ENCODE assay signal across 8 mouse cellular contexts in the genomic region with DNA sequence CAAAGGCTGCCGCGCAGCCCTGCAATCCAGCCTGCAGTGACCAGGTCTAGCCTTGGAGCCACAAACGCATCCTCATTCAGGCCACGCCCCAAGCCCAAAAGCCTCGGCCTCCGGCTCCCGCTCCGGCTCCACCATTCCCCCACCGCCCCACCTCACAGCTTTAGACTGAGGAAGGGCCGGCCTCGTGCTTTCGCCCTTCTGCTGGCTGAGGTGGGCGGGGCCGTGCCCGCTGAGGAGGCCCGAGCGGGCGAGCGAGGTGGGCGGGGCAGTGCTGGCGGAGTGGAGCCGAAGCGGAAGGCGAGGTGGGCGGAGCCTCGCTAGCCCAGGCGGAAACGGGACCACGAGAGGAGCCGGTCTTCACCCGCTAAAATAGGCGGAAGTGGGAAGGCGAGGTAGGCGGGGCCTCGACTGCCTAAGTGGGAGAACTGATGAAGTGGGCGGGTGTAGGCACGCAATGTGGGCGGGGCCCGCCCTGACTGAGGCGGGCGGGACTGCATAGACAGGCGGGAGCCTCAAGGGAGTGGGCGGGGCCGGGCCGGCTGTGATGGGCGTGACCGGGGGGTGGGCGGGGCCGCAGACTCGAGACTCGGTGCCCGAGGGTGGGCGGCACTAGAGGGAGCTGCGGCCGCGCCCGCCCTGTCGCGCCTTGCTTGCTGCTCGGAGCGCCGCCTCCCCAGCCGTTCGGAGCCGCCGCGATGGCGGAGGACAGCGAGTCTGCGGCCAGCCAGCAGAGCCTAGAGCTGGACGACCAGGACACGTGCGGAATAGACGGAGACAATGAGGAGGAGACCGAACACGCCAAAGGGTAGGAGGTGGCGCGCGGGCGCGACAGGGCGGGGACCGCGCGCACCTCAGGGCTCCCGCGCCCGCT. TPM values are rescaled to one million over a fixed set of nuclear protein-coding genes. Genes with fewer than 3 reads are reported as not detected.
DNase-seq lines count a peak whose midpoint lies in the region; ATAC-seq and TF ChIP-seq lines count a peak whose summit lies in the region.

Nmt2 (plus strand) TSS at position 611 of the 871 bp plus-strand sequence.

- under 1% methylated on average over 86 of the region's 88 CpGs for WGBS in forebrain, embryonic 13.5 days
- WGBS in large intestine, adult 2 months = under 1% methylated on average over 88 of the region's 88 CpGs
- WGBS in liver, postnatal 0 days (ENCODE audit: insufficient replicate concordance) = 2% methylated on average over 87 of the region's 88 CpGs
- under 1% methylated on average over 82 of the region's 88 CpGs for WGBS in neural tube, embryonic 14.5 days

- no peaks in the 10 kb centered on the region for H3K4me1 ChIP-seq in ES-Bruce4 (ENCODE audit: control insufficient read depth, insufficient read depth, low read length)
- H3K4me1 ChIP-seq in forebrain, embryonic 13.5 days = peaks cover 14% of the 10 kb centered on the region
- peaks cover 14% of the 10 kb centered on the region for H3K4me1 ChIP-seq in liver, postnatal 0 days (ENCODE audit: insufficient read depth)
- H3K4me1 ChIP-seq in neural tube, embryonic 14.5 days (ENCODE audit: control insufficient read depth, insufficient read depth, low read length) = peaks cover 11% of the 10 kb centered on the region

- intact Hi-C loops in heart, postnatal 10 days (cut with DNase I) = loop anchor here (2.0 kb wide), 2 partner anchors 49 to 165 kb away; partner anchors contain the start of gene Rpp38

- H3K9me3 ChIP-seq in ES-Bruce4 (replicated peaks; ENCODE audit: control insufficient read depth, insufficient read depth, low read length, poor library complexity, severe bottlenecking) = no peaks in the 10 kb centered on the region
- H3K9me3 ChIP-seq in forebrain, embryonic 13.5 days (replicated peaks) = no peaks in the 10 kb centered on the region
- no peaks in the 10 kb centered on the region for H3K9me3 ChIP-seq in liver, postnatal 0 days (ENCODE audit: low read length)
- no peaks in the 10 kb centered on the region for H3K9me3 ChIP-seq in neural tube, embryonic 14.5 days (ENCODE audit: control insufficient read depth, low read length)

- H3K27me3 ChIP-seq in ES-Bruce4 (ENCODE audit: control insufficient read depth, insufficient read depth, low read length, poor library complexity, severe bottlenecking) = no peaks in the 10 kb centered on the region
- H3K27me3 ChIP-seq in forebrain, embryonic 13.5 days = no peaks in the 10 kb centered on the region
- no peaks in the 10 kb centered on the region for H3K27me3 ChIP-seq in liver, postnatal 0 days (ENCODE audit: insufficient read depth, low read length)
- H3K27me3 ChIP-seq in neural tube, embryonic 14.5 days (ENCODE audit: control insufficient read depth, insufficient read depth, low read length) = no peaks in the 10 kb centered on the region

- TF ChIP-seq EP300 in ES-Bruce4 (IDR thresholded peaks at IDR 0.05; ENCODE audit: insufficient read depth, low read depth, low read length) = no peak
- TF ChIP-seq EP300 in liver, postnatal 0 days (IDR thresholded peaks at IDR 0.05; ENCODE audit: low read depth) = no peak

- peak within 1 kb of the TSS; percentile 66 for H3K27ac ChIP-seq in ES-Bruce4 (ENCODE audit: insufficient read depth, low read length)
- peak within 1 kb of the TSS; percentile 89 for H3K27ac ChIP-seq in forebrain, embryonic 13.5 days
- peak within 1 kb of the TSS; percentile 79 for H3K27ac ChIP-seq in liver, postnatal 0 days (ENCODE audit: low read depth)
- peak within 1 kb of the TSS; percentile 92 for H3K27ac ChIP-seq in neural tube, embryonic 14.5 days (ENCODE audit: low read depth, low read length)

- peak within 1 kb of the TSS; percentile 75 for H3K4me2 ChIP-seq in forebrain, embryonic 13.5 days
- peak within 1 kb of the TSS; percentile 98 for H3K4me2 ChIP-seq in liver, postnatal 0 days (ENCODE audit: low read depth, low read length)
- H3K4me2 ChIP-seq in neural tube, embryonic 14.5 days (ENCODE audit: low read depth, low read length) = peak within 1 kb of the TSS; percentile 75

- peak within 1 kb of the TSS; percentile 94 for H3K4me3 ChIP-seq in ES-Bruce4 (ENCODE audit: low read depth, low read length)
- H3K4me3 ChIP-seq in forebrain, embryonic 13.5 days = peak within 1 kb of the TSS; percentile 74
- peak within 1 kb of the TSS; percentile 89 for H3K4me3 ChIP-seq in liver, postnatal 0 days (ENCODE audit: low read depth, low read length)
- peak within 1 kb of the TSS; percentile 87 for H3K4me3 ChIP-seq in neural tube, embryonic 14.5 days (ENCODE audit: low read depth, low read length)

- H3K9ac ChIP-seq in ES-Bruce4 (ENCODE audit: low read depth, poor library complexity, severe bottlenecking) = peak within 1 kb of the TSS; percentile 86
- H3K9ac ChIP-seq in forebrain, embryonic 13.5 days = peak within 1 kb of the TSS; percentile 84
- peak within 1 kb of the TSS; percentile 81 for H3K9ac ChIP-seq in liver, postnatal 0 days (replicated peaks)
- H3K9ac ChIP-seq in neural tube, embryonic 14.5 days (replicated peaks; ENCODE audit: low read depth, low read length) = peak within 1 kb of the TSS; percentile 77

- peak; percentile 90 for ATAC-seq in cerebellum, adult (ENCODE audit: insufficient number of reproducible peaks, low FRiP score, low TSS enrichment)
- peak; percentile 96 for ATAC-seq in forebrain, embryonic 13.5 days
- ATAC-seq in liver, postnatal 0 days = peak; percentile 95
- peak; percentile 95 for ATAC-seq in neural tube, embryonic 14.5 days (ENCODE audit: low read depth)

- no peak for TF ChIP-seq CTCF in ES-Bruce4 (IDR thresholded peaks at IDR 0.05; ENCODE audit: low read depth, low read length)
- peak; percentile 53 for TF ChIP-seq CTCF in liver, postnatal 0 days (IDR thresholded peaks at IDR 0.05; ENCODE audit: low read depth)

- peak; percentile 44 for TF ChIP-seq POLR2A in ES-Bruce4 (IDR thresholded peaks at IDR 0.05; ENCODE audit: insufficient read depth, low read length)

- DNase-seq in heart, postnatal 10 days = peak; percentile 99 to 100
- DNase-seq in large intestine, adult 2 months (ENCODE audit: low read depth, low spot score) = peak; percentile 100
- DNase-seq in liver, postnatal 0 days = peak; percentile 100
- peak; percentile 99 for DNase-seq in testis, postnatal 10 days (ENCODE audit: low spot score)

- H3K36me3 ChIP-seq in ES-Bruce4 (ENCODE audit: control insufficient read depth, insufficient read depth, low read length, poor library complexity, severe bottlenecking) = no peaks in the 10 kb centered on the region
- H3K36me3 ChIP-seq in forebrain, embryonic 13.5 days (ENCODE audit: poor library complexity, severe bottlenecking) = no peaks in the 10 kb centered on the region
- H3K36me3 ChIP-seq in liver, postnatal 0 days (replicated peaks; ENCODE audit: insufficient read depth, low read length) = no peaks in the 10 kb centered on the region
- no peaks in the 10 kb centered on the region for H3K36me3 ChIP-seq in neural tube, embryonic 14.5 days (ENCODE audit: control insufficient read depth, insufficient read depth, low read length)

RNA-seq across cellular contexts. Expression of gene Nmt2, which starts in this region (rescaled TPM):
- 119 TPM in 2 replicates for polyA plus RNA-seq in ES-Bruce4 (2011; ENCODE audit: insufficient read depth, insufficient read length, low read depth, missing spikeins)
- polyA plus RNA-seq in forebrain, embryonic 13.5 days (2015; fragmentation: Nextera tagmentation; extraction: Ambion mirVana) = 84.7 and 90.2 TPM in 2 replicates
- total RNA-seq in heart, postnatal 10 days (2021) = 10 to 100 TPM; 15.3 to 17.6 TPM
- 3.8 and 4.2 TPM in 2 replicates for polyA plus RNA-seq in large intestine, adult 2 months (2012; rRNA removed)
- polyA plus RNA-seq in liver, postnatal 0 days (2015; fragmentation: Nextera tagmentation; extraction: Ambion mirVana) = 17.1 and 17.4 TPM in 2 replicates
- 99.2 and 114 TPM in 2 replicates for polyA plus RNA-seq in neural tube, embryonic 14.5 days (2014; fragmentation: Nextera tagmentation; extraction: Ambion mirVana)

Comparison
In these comparisons a context has a peak if more than half of its experiments do, and no peak if none do; other contexts are left out.
1. Peak in every context shown above with its lines: DNase-seq, ATAC-seq, H3K4me3 ChIP-seq and H3K27ac ChIP-seq.